Mouse (Mus musculus): ENCODE measurements at regions not wholly inside any gene's neighbourhood (a gene's known extent, or its start where the extent isn't known, plus 50 kb on each side); places are given as distances from the start of the nearest gene placed in this dataset.

- TF ChIP-seq FLI1 (IDR thresholded peaks at IDR 0.05; ENCODE audit: low read length) (no peak), GATA1 (IDR thresholded peaks at IDR 0.05; ENCODE audit: borderline replicate concordance, low read length) (no peak)
Observed at GRCm38 (mm10) chr1:78929975-78930374, 113.4 kb downstream of the Kcne4 start.

GRCm38 (mm10) chr1:78939871-78940270 lies 123.3 kb downstream of the Kcne4 start:
- H3K9me3 ChIP-seq = peaks cover 5% of the 10 kb centered on the region; the same call in 1 of the 2 replicates
- no peaks in the 10 kb centered on the region for H3K36me3 ChIP-seq (replicated peaks; ENCODE audit: low read length)
- H3K4me3 ChIP-seq (replicated peaks) = no peak overlapping the region
- TF ChIP-seq GATA1 (IDR thresholded peaks at IDR 0.05; ENCODE audit: borderline replicate concordance, low read length) (no peak), FLI1 (IDR thresholded peaks at IDR 0.05; ENCODE audit: low read length) (no peak)
- no peaks in the 10 kb centered on the region for H3K4me1 ChIP-seq
- no peaks in the 10 kb centered on the region for H3K27me3 ChIP-seq (replicated peaks)

More at GRCm38 (mm10) chr1:78929975-78930374, 113.4 kb downstream of the Kcne4 start:
- no peaks in the 10 kb centered on the region for H3K36me3 ChIP-seq (replicated peaks; ENCODE audit: low read length)
- H3K4me3 ChIP-seq (replicated peaks) = no peak overlapping the region
- H3K4me1 ChIP-seq = no peaks in the 10 kb centered on the region
- peaks cover 12% of the 10 kb centered on the region; the same call in 1 of the 2 replicates for H3K9me3 ChIP-seq
- no peaks in the 10 kb centered on the region for H3K27me3 ChIP-seq (replicated peaks)

- no peak for TF ChIP-seq FLI1 (IDR thresholded peaks at IDR 0.05; ENCODE audit: low read length)
- no peak for TF ChIP-seq GATA1 (IDR thresholded peaks at IDR 0.05; ENCODE audit: borderline replicate concordance, low read length)
- H3K9me3 ChIP-seq = no peaks in the 10 kb centered on the region
- no peaks in the 10 kb centered on the region for H3K36me3 ChIP-seq (replicated peaks; ENCODE audit: low read length)
- no peak overlapping the region for H3K4me3 ChIP-seq (replicated peaks)
- H3K4me1 ChIP-seq = no peaks in the 10 kb centered on the region
- H3K27me3 ChIP-seq (replicated peaks) = no peaks in the 10 kb centered on the region
Observed at GRCm38 (mm10) chr1:78945588-78945987, 129.0 kb downstream of the Kcne4 start.

GRCm38 (mm10) chr1:78980051-78980450 lies 163.5 kb downstream of the Kcne4 start:
- H3K36me3 ChIP-seq (replicated peaks; ENCODE audit: low read length) = no peaks in the 10 kb centered on the region
- H3K4me3 ChIP-seq (replicated peaks) = no peak overlapping the region
- H3K4me1 ChIP-seq = no peaks in the 10 kb centered on the region
- TF ChIP-seq FLI1 (IDR thresholded peaks at IDR 0.05; ENCODE audit: low read length) (no peak), GATA1 (IDR thresholded peaks at IDR 0.05; ENCODE audit: borderline replicate concordance, low read length) (no peak)
- H3K27me3 ChIP-seq (replicated peaks) = no peaks in the 10 kb centered on the region
- H3K9me3 ChIP-seq = peaks cover 9% of the 10 kb centered on the region; the same call in 1 of the 2 replicates

All from megakaryocyte, embryonic 14.5 days (primary cell).